Mouse (Mus musculus): ENCODE results near the gene Gm4070.
"Not testable (repeated sequence)": the region's sequence is repeated elsewhere in the genome, so short reads cannot be mapped to it uniquely, and the experiment has no call there.

Gm4070 gene

GRCm38 (mm10) chr7:105953812-105954211, at the start of gene Gm4070:
TSS of gene Gm4070 (minus strand) at chr7:105953967.
- not testable (repeated sequence) for DNase-seq (ENCODE audit: low spot score)

DNA sequence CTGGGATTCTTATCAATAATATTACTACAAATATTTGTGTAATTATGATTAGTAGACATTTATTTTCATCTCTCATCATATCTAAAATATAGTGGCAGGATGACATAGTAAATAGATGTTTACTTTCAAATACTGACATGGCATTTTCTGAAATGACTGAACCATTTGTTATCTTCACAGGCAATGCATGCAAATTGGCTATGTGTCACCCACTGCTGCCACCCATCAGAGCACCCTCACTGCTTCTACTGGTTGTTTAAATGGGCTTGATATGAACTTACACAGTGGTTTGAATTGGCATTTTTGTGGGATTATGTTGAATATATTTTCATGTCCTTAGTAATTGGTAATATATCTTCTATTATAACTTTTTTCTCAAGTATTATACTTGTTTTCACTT, 773 bp upstream of the Gm4070 start:
- not testable (repeated sequence) for DNase-seq (ENCODE audit: low spot score)

DNA sequence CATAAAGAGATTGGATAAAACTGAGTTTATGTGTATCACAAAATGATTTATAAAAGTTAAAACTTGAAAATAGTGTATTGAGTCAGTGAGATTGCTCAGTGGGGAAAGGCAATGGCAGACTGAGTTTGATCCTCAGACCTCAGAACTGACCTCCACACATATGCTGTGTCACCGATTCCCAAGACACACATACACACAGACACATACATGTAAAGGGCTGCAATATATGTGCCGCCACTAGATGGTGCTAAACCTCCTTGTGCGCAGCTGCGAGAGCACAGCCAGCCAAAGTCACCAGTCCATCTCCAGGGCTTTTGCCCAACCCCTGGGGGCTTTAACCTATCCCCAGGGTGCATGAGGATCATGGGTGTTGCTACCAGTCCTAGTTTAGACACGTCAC, 1.4 kb downstream of the Gm4070 start:
- not testable (repeated sequence) for DNase-seq (ENCODE audit: low spot score)

DNA sequence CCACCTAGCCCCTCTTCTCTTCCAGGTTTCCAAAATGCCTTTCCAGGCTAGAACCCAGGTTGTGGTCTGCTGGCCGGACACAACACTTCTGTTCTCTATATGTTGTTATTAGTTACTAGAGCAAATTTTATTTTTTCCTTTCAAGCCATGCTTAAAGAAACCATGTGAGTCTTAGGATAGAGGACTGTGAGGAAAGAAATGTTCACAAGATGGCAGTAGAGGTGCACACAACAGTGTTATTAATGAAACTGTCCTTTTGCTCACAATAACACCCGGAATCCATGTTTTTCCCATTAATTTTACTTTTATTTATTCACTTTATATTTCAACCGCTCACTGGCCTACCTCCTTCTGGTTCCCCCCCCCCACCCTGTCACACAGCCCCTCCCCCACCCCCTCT, 8.5 kb downstream of the Gm4070 start:
- DNase-seq (ENCODE audit: low spot score) = not testable (repeated sequence)

DNA sequence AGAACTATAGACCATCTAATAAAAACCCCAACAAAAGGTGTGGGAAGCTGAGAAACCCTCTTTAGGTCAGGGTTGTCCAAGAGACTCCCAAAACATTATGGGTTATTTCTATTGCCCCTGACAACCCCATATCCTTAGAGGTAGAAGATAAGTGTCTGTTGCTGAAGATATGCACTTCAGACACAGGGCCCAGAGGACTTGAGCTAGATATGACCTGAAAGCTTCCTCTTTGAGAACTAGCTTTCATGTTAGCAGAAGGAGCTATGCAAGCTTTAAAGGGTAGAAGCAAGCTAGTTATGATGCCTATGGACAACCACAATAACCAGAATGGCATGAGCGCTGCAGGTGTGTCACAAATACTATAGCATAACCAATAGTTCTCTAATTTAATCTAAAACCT, 21.6 kb downstream of the Gm4070 start:
- DNase-seq (ENCODE audit: low spot score) = not testable (repeated sequence)

- DNase-seq (ENCODE audit: low spot score) = not testable (repeated sequence)
These were observed 70.0 kb downstream of the Gm4070 start for GRCm38 (mm10) chr7:105883588-105884336.

GRCm38 (mm10) chr7:105879717-105880484, 73.9 kb downstream of the Gm4070 start:
- not testable (repeated sequence) for DNase-seq (ENCODE audit: low spot score)

GRCm38 (mm10) chr7:105855718-105856560, 97.8 kb downstream of the Gm4070 start:
- DNase-seq (ENCODE audit: low spot score) = not testable (repeated sequence)
